Mouse (Mus musculus) heart, embryonic 13.5 days (tissue): ENCODE results near the gene Sgk1. TPM values are rescaled to one million over a fixed set of nuclear protein-coding genes. Genes with fewer than 3 reads are reported as not detected.
A peak's percentile ranks its signal among the peaks of the same experiment; 100 is the strongest.

Experiments used
- ATAC-seq: fragments of 200-750 bp; cut with Nextera tagmentation; 2 replicates; pipeline ENCODE4 v1.8.0; 2017; ENCODE audit warnings: moderate TSS enrichment; ENCODE audit not compliant: insufficient number of reproducible peaks, low FRiP score, low TSS enrichment; ENCODE audit errors: extremely low read depth
- H3K27ac ChIP-seq: fragments of 300-500 bp; sonication (generic); replicated peaks from 2 replicates; pipeline ENCODE4 v1.5.1; 2015; ENCODE audit warnings: moderate library complexity, mild to moderate bottlenecking, inconsistent platforms
- H3K27me3 ChIP-seq: fragments of 300-500 bp; sonication (generic); replicated peaks from 2 replicates; pipeline ENCODE4 v1.6.1; 2015; ENCODE audit warnings: mild to moderate bottlenecking, inconsistent platforms
- H3K36me3 ChIP-seq: fragments of 300-500 bp; sonication (generic); 2 replicates; pipeline ENCODE4 v1.6.1; 2015; ENCODE audit warnings: mild to moderate bottlenecking, inconsistent platforms
- H3K4me1 ChIP-seq: fragments of 300-500 bp; sonication (generic); 2 replicates; pipeline ENCODE4 v1.6.1; 2015; ENCODE audit warnings: inconsistent platforms
- H3K4me2 ChIP-seq: fragments of 300-500 bp; sonication (generic); 2 replicates; pipeline ENCODE4 v1.6.1; 2015; ENCODE audit warnings: inconsistent platforms, mild to moderate bottlenecking, moderate library complexity
- H3K4me3 ChIP-seq: fragments of 300-500 bp; sonication (generic); 2 replicates; pipeline ENCODE4 v1.5.1; 2015; ENCODE audit warnings: moderate library complexity, mild to moderate bottlenecking, inconsistent platforms
- H3K9ac ChIP-seq: fragments of 300-500 bp; sonication (generic); 2 replicates; pipeline ENCODE4 v1.6.1; 2015; ENCODE audit warnings: inconsistent platforms, mild to moderate bottlenecking, moderate library complexity
- H3K9me3 ChIP-seq: fragments of 300-500 bp; sonication (generic); 2 replicates; pipeline ENCODE4 v1.6.1; 2016; ENCODE audit warnings: inconsistent platforms
- WGBS: fragments of 180-500 bp; shearing (Covaris S2); methylation state at CpG from one replicate; pipeline ENCODE4 v1.1.7; 2015; ENCODE audit warnings: mixed read lengths; 5-methylcytosine and 5-hydroxymethylcytosine counted together
- polyA plus RNA-seq: library from polyadenylated mRNA; unstranded; fragments of >200 nt; fragmentation: Nextera tagmentation; extraction: Ambion mirVana; gene quantifications from 2 replicates; pipeline ENCODE4 v1.2.1, GENCODE M21; 2015

The Sgk1 gene
- 22.7 and 24.7 TPM in 2 replicates for polyA plus RNA-seq

DNA sequence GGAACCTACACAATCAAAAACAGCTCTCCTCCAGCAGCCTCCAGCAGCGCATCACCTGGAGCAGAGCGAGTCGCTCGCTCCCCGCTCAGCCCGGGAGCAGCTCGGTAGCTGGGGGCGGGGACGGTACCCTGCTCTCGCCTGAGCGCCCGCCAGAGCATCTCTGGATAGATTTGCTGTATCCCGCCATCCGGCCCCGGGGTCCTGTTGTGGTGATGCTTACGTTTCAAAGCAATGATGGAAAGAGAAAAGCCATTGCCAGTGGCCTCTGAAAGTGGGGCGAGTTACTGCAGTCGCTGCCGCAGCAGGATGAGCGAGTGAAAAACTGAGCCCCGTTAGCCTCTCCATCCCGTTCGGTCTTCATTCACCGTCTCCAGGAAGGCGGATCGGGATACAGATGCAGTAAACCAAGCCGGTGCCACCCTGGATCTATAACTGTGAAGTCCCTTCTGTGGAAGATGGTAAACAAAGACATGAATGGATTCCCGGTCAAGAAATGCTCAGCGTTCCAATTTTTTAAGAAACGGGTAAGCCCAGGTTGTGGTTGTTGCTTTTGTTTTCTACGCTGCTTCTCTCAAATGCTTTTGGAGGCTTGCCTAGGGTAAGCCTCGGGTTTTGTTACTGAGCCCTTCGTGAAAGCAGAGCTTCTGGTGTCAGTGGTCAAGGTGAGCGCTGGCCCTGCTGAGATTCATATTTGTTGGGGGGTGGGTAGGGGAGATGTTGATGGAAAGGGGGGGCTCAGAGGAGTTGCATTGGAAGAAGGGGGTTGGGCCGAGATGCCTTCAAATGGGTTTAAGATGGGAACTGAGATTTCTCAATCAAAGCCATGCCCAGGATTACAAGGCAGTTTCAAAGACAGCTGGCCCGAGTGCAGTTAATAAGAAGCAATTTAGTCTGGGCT, at the start of gene Sgk1:
TSS of gene Sgk1 (plus strand) at position 1 of the 898 bp plus-strand sequence.
- 3% methylated on average over 36 of the region's 36 CpGs for WGBS
- H3K27me3 ChIP-seq = peaks cover 27% of the 10 kb centered on the region
- H3K27ac ChIP-seq = no peak within 1 kb of the TSS
- no peaks in the 10 kb centered on the region for H3K9me3 ChIP-seq
- H3K9ac ChIP-seq = peak within 1 kb of the TSS; percentile 69
- no peaks in the 10 kb centered on the region for H3K36me3 ChIP-seq
- ATAC-seq = no peak
- H3K4me2 ChIP-seq = peak within 1 kb of the TSS; percentile 76
- peaks cover 16% of the 10 kb centered on the region for H3K4me1 ChIP-seq
- H3K4me3 ChIP-seq = peak within 1 kb of the TSS; percentile 52

DNA sequence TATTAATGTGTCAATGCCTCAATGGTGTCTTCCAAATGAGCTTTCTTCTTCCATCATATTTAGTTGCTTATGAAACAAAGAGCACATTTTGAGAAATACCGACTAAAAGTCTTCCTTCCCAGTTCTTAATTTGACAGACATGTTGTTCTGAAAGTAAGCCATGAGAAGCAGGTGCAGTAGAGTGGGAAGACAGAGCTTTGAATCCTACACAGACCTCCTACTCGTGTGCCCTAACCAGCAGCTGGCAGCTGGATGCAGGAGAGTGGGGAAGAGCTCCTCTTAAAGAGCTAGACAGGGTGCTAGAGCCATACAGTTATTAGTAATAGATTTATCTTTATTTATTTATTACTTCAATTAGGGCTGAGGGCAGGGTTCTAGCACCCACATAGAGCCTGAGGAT, 49.7 kb upstream of the Sgk1 start:
- H3K4me3 ChIP-seq = no peak overlapping the region
- no peak overlapping the region for H3K27ac ChIP-seq
- no peaks in the 10 kb centered on the region for H3K36me3 ChIP-seq
- H3K27me3 ChIP-seq = no peaks in the 10 kb centered on the region
- no peak overlapping the region for H3K9ac ChIP-seq
- no peak for ATAC-seq
- no peak overlapping the region for H3K4me2 ChIP-seq
- no peaks in the 10 kb centered on the region for H3K9me3 ChIP-seq
- WGBS = 72% methylated on average over 2 of the region's 2 CpGs
- H3K4me1 ChIP-seq = 0 out of 2 replicates have a peak, but pooled peaks cover 7% of the 10 kb centered on the region

DNA sequence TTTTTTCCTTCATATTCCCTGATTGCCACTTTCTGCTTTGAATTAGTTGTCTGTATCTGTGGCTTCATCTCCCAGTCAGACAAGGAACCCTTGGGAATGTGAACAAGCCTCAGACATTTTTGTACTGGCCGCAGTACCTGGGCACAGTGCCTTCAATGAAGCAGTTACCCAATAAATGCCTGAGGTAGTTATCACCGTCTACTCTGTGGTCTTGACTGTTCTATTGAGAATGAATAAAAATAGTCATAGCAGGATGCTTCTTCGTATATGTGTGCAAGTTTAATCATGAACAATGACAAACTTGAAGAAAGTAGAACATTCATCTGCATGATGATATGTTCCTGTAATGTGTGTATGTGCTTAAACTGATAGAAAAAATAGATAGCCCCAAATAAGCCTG, 48.2 kb upstream of the Sgk1 start:
- Histone ChIP-seq H3K27ac (no peak overlapping the region), H3K4me2 (no peak overlapping the region), H3K4me1 (0 out of 2 replicates have a peak, but pooled peaks cover 5% of the 10 kb centered on the region), H3K27me3 (no peaks in the 10 kb centered on the region), H3K9ac (no peak overlapping the region), H3K36me3 (no peaks in the 10 kb centered on the region), H3K4me3 (no peak overlapping the region), H3K9me3 (no peaks in the 10 kb centered on the region)
- ATAC-seq = no peak
- WGBS = 75% methylated on average over 3 of the region's 3 CpGs

DNA sequence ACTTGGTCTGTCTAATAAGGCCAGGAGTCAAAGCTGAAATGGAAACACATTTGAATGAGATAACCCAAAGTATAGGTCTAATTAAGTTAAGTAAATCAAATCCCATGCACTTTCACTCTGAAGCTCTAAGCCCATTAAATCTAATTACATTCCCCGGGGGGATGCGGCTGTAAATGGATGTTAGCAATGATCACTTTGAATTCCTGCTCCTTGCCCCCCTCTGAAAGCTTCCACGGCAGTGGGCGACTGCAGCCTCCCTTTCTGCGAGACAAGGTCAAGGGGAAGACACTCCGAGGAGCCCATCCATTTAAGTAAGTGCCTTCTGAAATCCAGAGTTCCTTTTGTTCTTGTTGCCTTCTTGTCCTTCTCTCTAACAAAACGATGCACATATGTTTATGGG, 46.9 kb upstream of the Sgk1 start:
- H3K4me2 ChIP-seq = no peak overlapping the region
- H3K36me3 ChIP-seq = no peaks in the 10 kb centered on the region
- H3K27ac ChIP-seq = no peak overlapping the region
- H3K4me1 ChIP-seq = peaks cover 13% of the 10 kb centered on the region
- H3K9ac ChIP-seq = no peak overlapping the region
- WGBS = 67% methylated on average over 7 of the region's 7 CpGs
- no peak for ATAC-seq
- no peaks in the 10 kb centered on the region for H3K9me3 ChIP-seq
- no peak overlapping the region for H3K4me3 ChIP-seq
- H3K27me3 ChIP-seq = no peaks in the 10 kb centered on the region

DNA sequence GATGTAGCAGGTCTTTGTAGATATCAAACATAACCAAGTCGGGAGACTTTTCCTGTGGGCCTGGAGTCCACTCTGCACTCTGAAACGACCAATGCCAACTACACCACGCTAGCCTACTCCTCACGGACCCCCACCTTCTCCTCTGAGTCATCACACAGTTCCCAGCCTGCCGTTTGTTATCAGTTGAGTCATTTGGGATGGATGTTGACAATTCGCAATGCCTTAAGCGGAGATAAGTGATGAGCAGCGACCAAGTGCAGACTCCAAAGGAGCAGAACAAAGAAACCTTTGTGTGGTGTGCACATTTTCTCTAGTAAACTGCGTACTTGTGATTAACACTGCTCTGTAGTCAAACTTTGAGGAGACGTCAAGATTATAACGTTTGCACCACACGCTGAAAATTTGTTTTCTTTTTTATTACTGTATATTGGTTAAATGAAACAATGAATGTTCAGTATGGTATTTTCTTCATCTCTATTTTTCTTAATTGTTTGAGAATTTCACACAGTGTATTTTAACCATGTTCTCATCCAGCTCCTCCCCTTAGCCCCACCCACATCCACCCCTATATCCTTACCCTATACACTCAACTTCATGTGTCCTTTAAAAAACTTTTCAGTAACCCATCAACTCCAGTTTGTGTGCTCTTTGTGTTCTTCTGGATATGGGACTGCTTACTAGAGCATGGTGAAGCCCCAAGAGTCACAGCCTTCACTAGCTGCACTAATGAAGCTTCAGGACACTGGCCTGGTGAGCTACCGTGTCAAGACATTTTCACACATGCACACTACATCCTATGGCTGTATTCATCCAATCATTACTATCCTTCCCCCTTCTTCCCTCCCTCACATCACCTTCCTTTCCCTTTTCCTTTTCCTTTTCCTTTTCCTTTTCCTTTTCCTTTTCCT, 42.5 kb upstream of the Sgk1 start:
- WGBS = 27% methylated on average over 13 of the region's 13 CpGs
- Histone ChIP-seq H3K9ac (no peak overlapping the region), H3K36me3 (no peaks in the 10 kb centered on the region), H3K4me2 (peak overlapping the region; percentile 6; the same call in 1 of the 2 replicates), H3K27me3 (no peaks in the 10 kb centered on the region), H3K9me3 (no peaks in the 10 kb centered on the region), H3K4me1 (peaks cover 9% of the 10 kb centered on the region), H3K4me3 (no peak overlapping the region), H3K27ac (no peak overlapping the region)
- no peak for ATAC-seq

DNA sequence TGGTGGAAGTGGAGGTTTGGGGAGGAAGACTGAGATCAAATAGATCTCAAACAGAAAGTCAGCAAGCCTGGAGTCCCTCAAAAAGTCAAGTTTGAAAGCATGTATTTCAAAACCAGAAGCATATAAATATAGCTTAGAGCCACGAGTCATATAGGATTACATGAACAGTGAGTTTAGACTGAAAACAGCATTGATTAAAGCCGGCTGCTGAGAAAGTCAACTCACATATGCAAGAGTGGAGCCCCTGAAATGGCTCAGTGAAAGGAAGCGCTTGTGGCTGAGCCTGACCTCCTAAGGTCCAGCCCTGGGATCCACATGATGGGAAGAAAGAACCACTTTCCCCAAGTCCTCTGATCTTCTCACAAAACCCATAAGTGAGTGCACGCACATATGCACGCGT, 38.7 kb upstream of the Sgk1 start:
- Histone ChIP-seq H3K36me3 (no peaks in the 10 kb centered on the region), H3K27ac (no peak overlapping the region), H3K4me2 (no peak overlapping the region), H3K4me3 (no peak overlapping the region), H3K9me3 (no peaks in the 10 kb centered on the region), H3K4me1 (peaks cover 9% of the 10 kb centered on the region), H3K27me3 (no peaks in the 10 kb centered on the region), H3K9ac (no peak overlapping the region)
- ATAC-seq = no peak
- WGBS = 85% methylated on average over 6 of the region's 6 CpGs

DNA sequence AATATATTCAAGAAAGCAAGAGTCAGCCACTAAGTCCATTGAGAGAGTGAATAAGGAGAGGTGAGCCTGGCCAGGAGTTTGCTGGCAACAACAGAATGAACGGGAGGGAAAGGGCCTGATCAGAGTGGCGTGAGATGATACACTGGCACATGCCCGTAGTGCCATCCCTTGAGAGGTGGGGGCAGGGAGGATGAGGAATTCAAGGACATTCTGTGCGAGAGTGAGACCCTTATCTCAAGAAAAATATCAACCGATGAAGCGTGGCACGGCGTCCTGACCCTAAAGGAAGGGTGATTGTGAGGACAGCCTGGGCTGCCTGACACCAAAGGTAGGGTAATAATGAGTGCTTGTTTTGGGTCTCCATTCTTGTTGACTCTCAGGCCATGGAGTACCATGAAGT, 38.1 kb upstream of the Sgk1 start:
- Histone ChIP-seq H3K36me3 (no peaks in the 10 kb centered on the region), H3K4me1 (peaks cover 9% of the 10 kb centered on the region), H3K27me3 (no peaks in the 10 kb centered on the region), H3K9ac (no peak overlapping the region), H3K9me3 (no peaks in the 10 kb centered on the region), H3K4me2 (no peak overlapping the region), H3K27ac (no peak overlapping the region), H3K4me3 (no peak overlapping the region)
- ATAC-seq = no peak
- 34% methylated on average over 8 of the region's 8 CpGs for WGBS

DNA sequence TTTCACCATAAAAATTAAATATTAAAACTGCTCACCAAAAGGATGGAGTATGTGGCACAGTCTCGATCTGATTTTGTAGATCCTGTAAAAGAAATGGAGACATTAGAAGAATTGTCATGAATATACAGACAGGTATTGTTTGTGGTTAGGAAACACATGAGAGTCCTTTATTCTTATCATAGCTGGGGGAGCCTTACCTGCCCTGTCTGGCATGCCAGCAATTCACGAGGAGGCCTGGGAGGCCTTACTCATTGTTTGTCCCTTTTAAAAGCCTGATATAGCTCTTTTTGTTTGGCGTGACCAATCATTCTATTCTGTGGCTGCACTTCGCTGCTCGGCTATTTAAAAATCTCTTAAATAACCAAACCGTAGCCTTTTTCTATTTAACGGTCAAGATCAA, 37.6 kb upstream of the Sgk1 start:
- Histone ChIP-seq H3K27ac (no peak overlapping the region), H3K27me3 (no peaks in the 10 kb centered on the region), H3K4me2 (no peak overlapping the region), H3K4me3 (no peak overlapping the region), H3K36me3 (no peaks in the 10 kb centered on the region), H3K4me1 (peaks cover 4% of the 10 kb centered on the region), H3K9ac (no peak overlapping the region), H3K9me3 (no peaks in the 10 kb centered on the region)
- 70% methylated on average over 7 of the region's 7 CpGs for WGBS
- ATAC-seq = no peak

DNA sequence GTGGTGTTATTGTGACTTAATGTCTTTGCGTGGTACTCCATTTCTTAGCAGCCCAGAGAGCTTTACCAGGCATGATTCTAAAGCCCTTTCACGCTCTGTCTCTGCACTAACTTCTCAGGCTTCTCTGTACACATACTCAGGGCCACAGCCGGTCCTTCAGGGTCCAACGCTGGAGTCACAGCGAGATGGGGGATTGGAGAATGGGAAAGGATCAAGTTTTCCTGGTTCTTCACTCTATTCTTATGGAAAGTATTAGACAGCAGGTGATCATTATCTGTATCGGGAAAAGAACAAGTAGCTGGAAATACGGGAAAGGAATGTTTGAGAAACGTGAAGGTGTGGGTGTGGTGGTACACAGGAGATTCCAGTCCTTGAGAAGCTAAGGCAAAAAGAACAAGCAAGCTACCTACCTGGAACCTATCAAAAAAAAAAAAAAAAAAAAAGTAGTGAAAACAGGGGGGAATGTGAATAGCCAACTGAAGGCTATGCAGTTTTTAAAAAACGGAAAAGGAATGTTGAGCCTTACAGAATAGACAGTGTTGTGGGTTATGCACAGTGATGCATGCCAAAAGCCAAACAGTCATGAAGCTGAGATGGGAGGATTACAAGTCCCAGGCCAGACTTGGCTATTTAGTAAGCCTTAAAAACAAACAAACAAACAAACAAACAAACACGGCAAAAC, 36.2 kb upstream of the Sgk1 start:
- H3K4me2 ChIP-seq = no peak overlapping the region
- no peaks in the 10 kb centered on the region for H3K36me3 ChIP-seq
- H3K9ac ChIP-seq = no peak overlapping the region
- no peak overlapping the region for H3K4me3 ChIP-seq
- H3K27ac ChIP-seq = no peak overlapping the region
- no peaks in the 10 kb centered on the region for H3K27me3 ChIP-seq
- ATAC-seq = no peak
- H3K4me1 ChIP-seq = 0 out of 2 replicates have a peak, but pooled peaks cover under 1% of the 10 kb centered on the region
- no peaks in the 10 kb centered on the region for H3K9me3 ChIP-seq
- WGBS = 81% methylated on average over 10 of the region's 10 CpGs

DNA sequence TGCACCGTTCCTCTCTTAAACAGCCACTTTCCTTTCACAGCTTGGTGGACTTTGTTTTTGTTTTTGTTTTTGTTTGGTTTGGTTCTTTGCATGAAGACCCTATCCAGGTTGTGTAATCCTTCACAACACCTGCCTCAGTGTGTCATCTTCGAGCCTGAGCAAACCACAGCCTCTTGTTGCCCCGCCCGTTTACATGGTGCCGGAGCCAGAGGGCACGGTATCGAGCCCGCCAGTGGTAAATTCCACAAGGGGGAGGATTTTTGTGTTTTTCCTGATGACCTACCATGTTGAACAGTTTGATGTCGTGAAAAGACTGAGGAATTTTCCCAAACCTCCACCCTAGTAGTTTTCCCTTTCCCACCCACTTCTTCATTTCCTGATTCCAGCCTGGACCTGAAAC, 35.6 kb upstream of the Sgk1 start:
- Histone ChIP-seq H3K9ac (no peak overlapping the region), H3K36me3 (no peaks in the 10 kb centered on the region), H3K4me1 (0 out of 2 replicates have a peak, but pooled peaks cover 3% of the 10 kb centered on the region), H3K27ac (no peak overlapping the region), H3K4me3 (no peak overlapping the region), H3K9me3 (no peaks in the 10 kb centered on the region), H3K27me3 (no peaks in the 10 kb centered on the region), H3K4me2 (no peak overlapping the region)
- WGBS = 77% methylated on average over 9 of the region's 9 CpGs
- ATAC-seq = no peak
